In the genomic region with DNA sequence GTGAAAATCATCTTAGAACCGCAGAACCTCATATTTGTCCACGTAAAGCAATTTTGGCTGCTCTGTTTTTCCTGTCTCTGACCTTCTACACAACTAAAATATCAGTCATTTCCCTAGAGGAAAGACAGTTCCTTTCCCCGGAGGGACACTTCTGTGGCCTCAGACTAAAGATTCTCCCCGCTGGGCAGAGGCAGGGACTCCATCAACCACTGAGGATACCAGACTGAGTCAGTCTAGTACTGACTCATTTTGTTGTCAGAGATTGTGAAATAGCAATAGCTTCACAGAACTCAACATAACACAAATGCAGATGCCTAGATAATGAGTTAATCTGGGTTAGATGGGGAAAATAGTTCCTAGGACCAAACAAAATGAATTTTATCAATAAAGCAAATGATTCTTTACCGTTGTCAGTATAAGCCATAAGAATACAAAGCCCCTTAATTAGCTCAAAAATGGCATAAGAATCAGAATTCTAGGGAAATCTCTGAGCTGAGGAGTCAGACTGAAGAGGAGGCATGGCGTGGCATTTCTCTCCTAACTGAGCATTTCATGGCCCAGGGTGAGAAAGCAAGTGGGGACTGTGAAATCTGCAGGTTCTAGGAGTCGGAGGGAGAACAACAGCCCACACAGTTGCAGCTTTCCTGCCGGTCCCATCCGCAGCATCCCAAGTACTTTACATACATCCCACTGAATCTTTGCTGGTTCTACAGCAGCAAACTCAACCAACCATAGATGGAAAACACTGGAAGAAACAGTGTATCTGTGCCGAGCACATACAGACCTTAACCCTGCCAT, we compare ENCODE assay signal across 12 mouse cellular contexts.
"Had no signal": no experiment of that assay in that cellular context is flagged by ENCODE, and none has a peak within 500 bp of the region (broad histone marks: within the 10 kb centered on the region; RNA-seq: fewer than 3 reads in every experiment).

No protein-coding gene starts in this region.

- H3K36me3 ChIP-seq: liver, embryonic 12.5 days; lung, embryonic 15.5 days; neural tube, embryonic 13.5 days had no signal

- H3K4me3 ChIP-seq: liver, embryonic 12.5 days; lung, embryonic 15.5 days; neural tube, embryonic 13.5 days had no signal

- DNase-seq: kidney, adult 8-10 months; kidney, postnatal 25 days; layer of hippocampus, adult 9-11 months; left cerebral cortex, postnatal 4 days; lung, postnatal 36 days; midbrain, embryonic 14.5 days; retina, postnatal 1 day; right cerebral cortex, postnatal 4 days; thymus, postnatal 36 days had no signal

- H3K27me3 ChIP-seq: lung, embryonic 15.5 days; neural tube, embryonic 13.5 days had no signal

- H3K9me3 ChIP-seq: liver, embryonic 12.5 days; lung, embryonic 15.5 days; neural tube, embryonic 13.5 days had no signal

- H3K4me2 ChIP-seq: liver, embryonic 12.5 days; lung, embryonic 15.5 days; neural tube, embryonic 13.5 days had no signal

- H3K27ac ChIP-seq: liver, embryonic 12.5 days; lung, embryonic 15.5 days; neural tube, embryonic 13.5 days had no signal

- H3K4me1 ChIP-seq: liver, embryonic 12.5 days; lung, embryonic 15.5 days; neural tube, embryonic 13.5 days had no signal

- ATAC-seq: liver, embryonic 12.5 days had no signal

- H3K9ac ChIP-seq: liver, embryonic 12.5 days; lung, embryonic 15.5 days; neural tube, embryonic 13.5 days had no signal
